Mouse (Mus musculus) hindbrain, embryonic 10.5 days (tissue): Measurements from ENCODE around the gene Myo10. TPM values are rescaled to one million over a fixed set of nuclear protein-coding genes. Genes with fewer than 3 reads are reported as not detected.

Experiments used
- DNase-seq: peaks from one replicate; pipeline ENCODE4 v3.0.0-alpha.2; 2017; ENCODE audit warnings: low spot score
- H3K27ac ChIP-seq: fragments of 300-500 bp; sonication (generic); 2 replicates; pipeline ENCODE4 v1.5.1; 2016; ENCODE audit warnings: mild to moderate bottlenecking, moderate library complexity
- H3K27me3 ChIP-seq: fragments of 300-500 bp; sonication (generic); 2 replicates; pipeline ENCODE4 v1.6.1; 2016; ENCODE audit warnings: mild to moderate bottlenecking; ENCODE audit not compliant: poor library complexity, insufficient read depth, severe bottlenecking
- H3K36me3 ChIP-seq: fragments of 300-500 bp; sonication (generic); 2 replicates; pipeline ENCODE4 v1.6.1; 2016; ENCODE audit warnings: mild to moderate bottlenecking, moderate library complexity
- H3K4me1 ChIP-seq: fragments of 300-500 bp; sonication (generic); replicated peaks from 2 replicates; pipeline ENCODE4 v1.6.1; 2016; ENCODE audit warnings: mild to moderate bottlenecking
- H3K4me3 ChIP-seq: fragments of 300-500 bp; sonication (generic); 2 replicates; pipeline ENCODE4 v1.5.1; 2016; ENCODE audit warnings: mild to moderate bottlenecking, moderate library complexity
- H3K9me3 ChIP-seq: fragments of 300-500 bp; sonication (generic); 2 replicates; pipeline ENCODE4 v1.6.1; 2016; ENCODE audit warnings: mild to moderate bottlenecking, moderate library complexity
- WGBS: fragments of 180-500 bp; shearing (Covaris S2); methylation state at CpG from one replicate; pipeline ENCODE4 v1.1.7; 2016; 5-methylcytosine and 5-hydroxymethylcytosine counted together
- polyA plus RNA-seq: library from polyadenylated mRNA; unstranded; fragments of >200 nt; fragmentation: Nextera tagmentation; extraction: Ambion mirVana; gene quantifications from 2 replicates; pipeline ENCODE4 v1.2.1, GENCODE M21; 2016

The Myo10 gene
- polyA plus RNA-seq, 1 experiment from 2014 or later = 41.8 TPM

DNA sequence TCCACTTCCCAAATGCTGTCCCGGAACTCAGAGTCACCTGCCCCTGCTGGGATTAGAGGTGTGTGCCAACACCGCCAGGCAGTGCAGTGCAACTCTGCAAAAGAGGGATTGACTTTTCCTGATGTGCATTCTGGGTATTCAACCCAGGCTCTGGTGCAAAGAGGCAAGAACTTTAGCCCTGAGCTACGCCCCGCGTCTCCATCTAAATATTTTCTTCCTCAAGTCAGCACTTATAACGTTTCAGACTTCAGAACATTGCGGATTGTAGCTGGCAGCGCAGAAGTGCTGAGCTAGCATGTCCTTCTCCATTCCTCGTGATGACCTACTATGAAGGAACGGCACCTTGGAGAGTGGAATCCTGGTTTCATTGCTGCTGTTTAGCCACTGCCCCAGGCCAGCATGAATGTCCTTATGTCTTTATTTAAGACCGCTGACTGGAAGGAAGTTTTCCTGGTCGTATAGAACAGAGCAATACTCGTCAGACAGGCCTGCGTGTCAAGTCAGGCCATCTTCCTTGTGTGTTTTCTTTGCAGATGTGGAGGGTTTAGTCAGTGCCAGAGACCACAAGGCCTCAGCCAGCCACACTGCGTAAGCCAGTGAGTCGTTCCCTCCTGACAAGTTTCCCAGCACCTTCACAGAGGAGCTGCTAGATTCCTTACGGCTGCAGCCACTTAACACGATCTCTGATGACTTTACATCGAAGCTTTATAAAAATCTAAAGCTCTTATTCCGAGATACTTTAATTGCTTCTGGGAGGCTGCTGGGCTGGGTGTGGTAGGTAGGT lies 186.5 kb downstream of the Myo10 start:
- H3K27me3 ChIP-seq = no peaks in the 10 kb centered on the region
- WGBS = 94% methylated on average over 20 of the region's 20 CpGs
- no peaks in the 10 kb centered on the region for H3K9me3 ChIP-seq
- peaks cover 100% of the 10 kb centered on the region for H3K36me3 ChIP-seq
- H3K4me3 ChIP-seq = no peak overlapping the region
- H3K4me1 ChIP-seq = no peaks in the 10 kb centered on the region
- DNase-seq = no peak
- H3K27ac ChIP-seq = no peak overlapping the region

DNA sequence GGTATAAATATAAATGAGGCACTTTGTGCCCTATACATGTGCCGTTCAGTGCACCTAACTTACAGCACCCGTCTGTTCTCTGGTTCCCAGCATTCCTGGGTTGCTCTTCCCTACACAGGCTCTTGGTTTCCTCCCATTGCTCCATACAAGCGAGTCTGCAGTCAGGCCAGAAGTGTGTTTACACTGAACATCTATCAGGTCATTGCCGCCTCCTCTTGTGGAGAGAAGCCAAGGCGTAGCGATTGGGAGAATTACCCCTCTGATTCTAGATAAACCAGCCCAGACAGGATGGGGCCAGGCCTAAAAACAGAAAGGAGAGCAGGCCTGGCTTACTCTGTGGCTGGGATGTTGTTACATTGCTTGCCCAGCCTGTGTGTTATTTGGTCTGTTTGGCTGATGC lies 187.3 kb downstream of the Myo10 start:
- Histone ChIP-seq H3K9me3 (peaks cover 1% of the 10 kb centered on the region; the same call in 1 of the 2 replicates), H3K27me3 (no peaks in the 10 kb centered on the region), H3K4me3 (no peak overlapping the region), H3K36me3 (peaks cover 100% of the 10 kb centered on the region), H3K27ac (no peak overlapping the region), H3K4me1 (no peaks in the 10 kb centered on the region)
- no peak for DNase-seq
- 93% methylated on average over 6 of the region's 6 CpGs for WGBS

DNA sequence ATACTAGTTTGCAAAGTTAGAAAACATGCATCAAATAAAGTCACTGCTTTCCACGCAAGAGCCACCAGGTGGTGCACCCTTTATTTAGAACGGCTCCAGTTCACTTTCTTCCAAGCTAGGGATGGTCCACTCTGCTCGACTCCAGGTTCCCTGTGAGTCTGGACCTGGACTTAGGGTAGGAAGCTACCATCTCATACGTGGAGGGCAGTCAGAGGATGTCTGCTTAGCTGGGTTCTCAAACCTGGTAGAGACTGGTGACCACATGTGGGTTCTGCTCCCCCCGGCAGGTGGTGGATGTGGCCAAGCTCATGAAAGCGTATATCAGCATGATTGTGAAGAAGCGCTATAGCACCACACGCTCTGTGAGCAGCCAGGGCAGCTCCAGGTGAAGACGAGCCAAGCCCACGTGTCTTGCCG lies 189.5 kb downstream of the Myo10 start:
- Histone ChIP-seq H3K27me3 (no peaks in the 10 kb centered on the region), H3K27ac (no peak overlapping the region), H3K4me3 (no peak overlapping the region), H3K36me3 (peaks cover 95% of the 10 kb centered on the region), H3K9me3 (peaks cover 9% of the 10 kb centered on the region; the same call in 1 of the 2 replicates), H3K4me1 (no peaks in the 10 kb centered on the region)
- DNase-seq = no peak
- WGBS = 92% methylated on average over 11 of the region's 11 CpGs

DNA sequence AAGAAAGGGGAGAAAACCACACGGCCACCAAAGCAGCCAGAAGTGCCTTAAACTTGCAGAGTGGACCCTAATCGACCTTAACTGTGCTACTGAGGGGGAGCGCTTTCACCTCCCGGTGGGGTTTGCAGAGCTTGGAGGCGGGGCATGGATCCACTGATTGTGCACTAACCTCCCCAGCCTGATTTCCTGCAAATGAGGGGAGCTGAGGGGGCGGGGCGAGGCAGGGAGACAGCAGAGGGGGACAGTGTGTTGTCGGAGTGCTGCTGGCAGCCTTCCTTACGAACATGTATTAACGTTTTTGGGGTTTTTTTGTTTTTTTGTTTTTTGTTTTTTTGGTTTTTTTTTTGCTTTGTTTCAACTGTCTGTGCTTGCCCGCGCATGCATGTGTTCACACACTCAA lies 190.2 kb downstream of the Myo10 start:
- WGBS = 86% methylated on average over 12 of the region's 12 CpGs
- Histone ChIP-seq H3K9me3 (peaks cover 9% of the 10 kb centered on the region; the same call in 1 of the 2 replicates), H3K27ac (no peak overlapping the region), H3K4me1 (no peaks in the 10 kb centered on the region), H3K4me3 (no peak overlapping the region), H3K27me3 (no peaks in the 10 kb centered on the region), H3K36me3 (peaks cover 89% of the 10 kb centered on the region)
- no peak for DNase-seq

DNA sequence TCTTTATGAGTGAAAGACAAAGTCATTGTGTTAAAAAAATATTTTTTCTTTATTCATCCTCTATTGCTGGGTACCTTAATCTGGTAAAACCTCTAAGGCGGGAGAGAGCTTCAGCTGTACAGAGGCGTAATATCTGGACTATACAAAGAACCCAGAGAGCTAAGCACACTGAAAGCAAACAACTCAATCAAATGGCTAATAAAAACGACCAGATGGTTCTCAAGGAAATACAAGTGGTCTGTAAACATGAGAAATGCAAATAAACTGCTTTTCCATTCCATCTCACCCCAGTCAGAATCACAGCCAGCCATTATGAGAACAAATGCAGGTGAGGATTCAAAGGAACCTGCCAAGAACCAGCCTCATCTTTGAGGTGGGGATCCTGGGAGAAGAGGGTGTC lies 192.2 kb downstream of the Myo10 start:
- H3K36me3 ChIP-seq = peaks cover 68% of the 10 kb centered on the region
- no peaks in the 10 kb centered on the region for H3K4me1 ChIP-seq
- H3K4me3 ChIP-seq = no peak overlapping the region
- H3K27ac ChIP-seq = no peak overlapping the region
- WGBS = 89% methylated on average over 3 of the region's 3 CpGs
- H3K27me3 ChIP-seq = no peaks in the 10 kb centered on the region
- H3K9me3 ChIP-seq = peaks cover 13% of the 10 kb centered on the region; the same call in 1 of the 2 replicates
- no peak for DNase-seq

DNA sequence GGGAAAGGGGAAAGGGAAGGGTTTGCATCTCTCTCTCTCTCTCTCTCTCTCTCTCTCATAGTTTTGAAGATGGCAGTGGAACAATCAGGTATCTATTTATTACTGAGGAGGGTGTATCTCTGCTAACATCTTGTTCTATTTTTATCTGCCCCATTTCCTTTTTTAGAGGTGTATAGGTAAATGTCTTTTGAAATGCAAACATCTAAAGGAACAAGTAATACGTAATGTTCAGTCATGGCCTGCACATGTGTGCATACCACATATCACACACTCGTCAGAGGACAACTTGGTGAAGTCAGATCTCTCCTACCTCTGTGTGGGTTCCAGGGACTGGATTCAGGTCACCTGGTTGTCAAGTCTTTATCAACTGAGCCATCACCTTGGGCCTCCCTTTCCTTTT lies 194.9 kb downstream of the Myo10 start:
- H3K9me3 ChIP-seq = peaks cover 13% of the 10 kb centered on the region; the same call in 1 of the 2 replicates
- H3K36me3 ChIP-seq = peaks cover 41% of the 10 kb centered on the region
- no peak for DNase-seq
- H3K4me3 ChIP-seq = no peak overlapping the region
- no peak overlapping the region for H3K27ac ChIP-seq
- no peaks in the 10 kb centered on the region for H3K27me3 ChIP-seq
- no peaks in the 10 kb centered on the region for H3K4me1 ChIP-seq
- WGBS = 94% methylated on average over 2 of the region's 2 CpGs

DNA sequence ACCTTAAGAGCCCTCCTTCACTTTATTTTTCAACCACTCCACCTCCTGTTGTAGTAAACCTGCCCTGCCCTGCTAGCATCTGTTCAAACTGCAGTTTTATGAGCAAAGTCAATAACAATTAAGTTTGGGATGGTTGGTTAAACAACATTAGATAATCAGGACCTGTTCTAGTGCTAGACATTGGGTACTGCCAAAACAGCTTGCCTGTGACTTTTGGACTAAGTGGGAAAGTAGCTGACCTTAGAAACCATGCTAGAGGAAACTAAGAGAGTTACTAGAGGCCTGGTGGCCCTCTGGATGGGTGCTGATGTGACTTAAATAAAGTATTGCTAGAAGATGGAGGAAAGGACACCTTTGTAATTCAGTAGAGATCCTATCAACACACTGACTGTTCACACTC lies 199.7 kb downstream of the Myo10 start:
- H3K4me1 ChIP-seq = no peaks in the 10 kb centered on the region
- peaks cover 4% of the 10 kb centered on the region; the same call in 1 of the 2 replicates for H3K9me3 ChIP-seq
- DNase-seq = no peak
- no peaks in the 10 kb centered on the region for H3K36me3 ChIP-seq
- H3K27ac ChIP-seq = no peak overlapping the region
- H3K4me3 ChIP-seq = no peak overlapping the region
- no peaks in the 10 kb centered on the region for H3K27me3 ChIP-seq

DNA sequence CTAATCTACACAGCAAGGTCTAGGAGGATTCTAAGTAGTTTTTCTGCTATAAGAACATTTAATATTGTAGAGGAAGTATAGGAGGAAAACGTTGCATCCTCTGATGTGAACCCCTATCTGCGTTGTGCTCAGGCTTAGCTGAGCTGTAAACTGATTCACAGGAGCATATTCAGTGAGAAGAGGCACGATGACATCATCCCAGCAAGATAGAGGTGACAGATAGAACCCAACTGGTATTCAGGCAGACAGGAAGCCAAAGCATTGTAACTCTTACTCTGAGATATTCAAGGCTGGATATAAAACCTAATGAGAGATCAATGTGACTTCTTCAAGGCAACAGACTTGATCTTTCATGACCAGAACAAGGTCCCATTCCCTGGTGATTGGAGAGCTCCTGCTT lies 200.3 kb downstream of the Myo10 start:
- no peak overlapping the region for H3K27ac ChIP-seq
- WGBS = 64% methylated on average over 3 of the region's 3 CpGs
- no peak for DNase-seq

DNA sequence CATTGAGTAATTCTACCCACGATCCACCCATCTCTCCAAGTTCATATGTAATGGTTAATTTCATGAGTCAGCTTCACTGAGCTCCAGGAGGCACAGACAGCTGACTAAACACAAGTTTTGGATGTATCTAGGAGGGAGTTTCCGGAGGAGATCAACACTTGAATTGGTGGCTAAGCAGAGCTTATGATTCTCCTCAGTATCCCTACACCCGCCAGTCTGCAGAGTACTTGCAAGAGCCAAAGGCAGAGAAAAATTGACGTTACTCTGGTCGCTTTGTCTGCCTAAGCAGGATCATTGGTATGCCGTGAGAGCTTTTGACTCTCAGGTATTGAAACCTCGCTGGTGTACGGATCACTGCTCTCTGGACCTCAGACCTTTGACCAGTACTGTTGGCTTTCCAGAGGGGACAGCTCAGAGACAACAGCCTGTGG lies 204.2 kb downstream of the Myo10 start:
- DNase-seq = no peak
- 86% methylated on average over 8 of the region's 8 CpGs for whole genome bisulfite sequencing
- Histone ChIP-seq H3K4me3 (no peak overlapping the region), H3K27me3 (no peaks in the 10 kb centered on the region), H3K4me1 (no peaks in the 10 kb centered on the region), H3K36me3 (no peaks in the 10 kb centered on the region), H3K9me3 (no peaks in the 10 kb centered on the region), H3K27ac (no peak overlapping the region)

More for the DNA sequence above, 200.3 kb downstream of the Myo10 start:
- peaks cover 4% of the 10 kb centered on the region; the same call in 1 of the 2 replicates for H3K9me3 ChIP-seq
- no peaks in the 10 kb centered on the region for H3K36me3 ChIP-seq
- H3K4me3 ChIP-seq = no peak overlapping the region
- H3K4me1 ChIP-seq = no peaks in the 10 kb centered on the region
- H3K27me3 ChIP-seq = no peaks in the 10 kb centered on the region

DNA sequence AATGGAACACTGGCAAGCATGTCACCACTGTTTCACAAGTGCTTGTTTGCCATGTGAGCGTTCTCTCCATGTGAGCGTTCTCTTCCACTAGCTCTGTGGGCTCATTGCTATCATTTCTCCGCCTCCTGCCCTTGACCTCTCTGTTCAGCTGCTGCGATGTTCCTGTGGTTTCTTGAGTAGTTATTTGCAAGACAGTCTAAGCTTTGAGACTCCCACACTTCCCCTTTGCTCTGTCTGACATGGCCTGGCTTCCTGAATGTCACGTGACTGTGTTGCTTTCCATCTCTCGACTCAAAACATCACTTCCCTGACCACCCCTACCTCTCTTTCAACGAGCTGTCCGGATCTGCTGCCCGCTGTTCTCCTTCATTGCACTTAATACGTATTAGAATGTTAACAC lies 206.1 kb downstream of the Myo10 start:
- Histone ChIP-seq H3K36me3 (no peaks in the 10 kb centered on the region), H3K27ac (no peak overlapping the region), H3K4me3 (no peak overlapping the region), H3K4me1 (no peaks in the 10 kb centered on the region), H3K27me3 (no peaks in the 10 kb centered on the region), H3K9me3 (no peaks in the 10 kb centered on the region)
- WGBS = 86% methylated on average over 10 of the region's 10 CpGs
- DNase-seq = no peak

DNA sequence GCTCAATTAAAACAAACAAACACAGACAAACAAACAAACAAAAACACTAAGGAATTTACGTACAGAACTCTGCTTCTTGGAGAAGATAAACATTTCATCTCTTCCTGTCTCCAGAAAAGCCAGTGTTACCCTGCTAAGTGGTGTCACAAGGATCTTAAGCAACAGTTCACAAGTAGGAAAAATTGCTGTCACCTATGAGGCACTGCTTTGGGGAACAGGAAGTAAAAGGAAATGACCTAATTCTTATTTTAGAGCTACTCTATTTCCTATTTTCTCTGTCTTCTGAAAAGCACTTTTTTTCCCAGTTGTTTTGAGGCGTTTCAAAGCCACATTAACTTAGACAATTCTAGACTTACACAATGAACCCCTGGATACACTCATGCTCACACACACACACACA lies 208.1 kb downstream of the Myo10 start:
- Histone ChIP-seq H3K36me3 (no peaks in the 10 kb centered on the region), H3K27ac (no peak overlapping the region), H3K9me3 (no peaks in the 10 kb centered on the region), H3K4me3 (no peak overlapping the region), H3K27me3 (no peaks in the 10 kb centered on the region), H3K4me1 (no peaks in the 10 kb centered on the region)
- WGBS = 84% methylated on average over 2 of the region's 2 CpGs
- no peak for DNase-seq

DNA sequence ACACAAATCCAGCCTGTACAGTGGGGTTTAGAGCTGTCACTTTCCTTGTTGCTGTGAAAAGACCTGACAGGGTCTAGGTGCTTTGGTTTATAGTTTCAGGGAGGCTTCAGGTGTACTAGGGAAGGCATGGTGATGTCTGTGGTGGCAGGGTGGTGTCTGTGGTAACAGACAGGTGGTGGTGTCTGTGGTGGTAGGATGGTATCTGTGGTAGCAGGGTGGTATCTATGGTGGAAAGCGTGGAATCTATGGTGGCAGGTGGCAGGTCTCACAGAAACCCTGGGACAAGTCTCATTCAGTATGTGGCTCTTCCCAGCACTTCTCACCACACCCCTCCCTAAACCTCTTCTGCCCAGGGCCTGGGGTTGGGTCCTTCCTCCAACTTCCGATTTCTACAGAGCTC lies 212.0 kb downstream of the Myo10 start:
- no peaks in the 10 kb centered on the region for H3K36me3 ChIP-seq
- DNase-seq = no peak
- H3K4me1 ChIP-seq = no peaks in the 10 kb centered on the region
- H3K9me3 ChIP-seq = 0 out of 2 replicates have a peak, but pooled peaks cover 7% of the 10 kb centered on the region
- H3K27me3 ChIP-seq = no peaks in the 10 kb centered on the region
- no peak overlapping the region for H3K27ac ChIP-seq
- WGBS = 86% methylated on average over 2 of the region's 2 CpGs
- no peak overlapping the region for H3K4me3 ChIP-seq

DNA sequence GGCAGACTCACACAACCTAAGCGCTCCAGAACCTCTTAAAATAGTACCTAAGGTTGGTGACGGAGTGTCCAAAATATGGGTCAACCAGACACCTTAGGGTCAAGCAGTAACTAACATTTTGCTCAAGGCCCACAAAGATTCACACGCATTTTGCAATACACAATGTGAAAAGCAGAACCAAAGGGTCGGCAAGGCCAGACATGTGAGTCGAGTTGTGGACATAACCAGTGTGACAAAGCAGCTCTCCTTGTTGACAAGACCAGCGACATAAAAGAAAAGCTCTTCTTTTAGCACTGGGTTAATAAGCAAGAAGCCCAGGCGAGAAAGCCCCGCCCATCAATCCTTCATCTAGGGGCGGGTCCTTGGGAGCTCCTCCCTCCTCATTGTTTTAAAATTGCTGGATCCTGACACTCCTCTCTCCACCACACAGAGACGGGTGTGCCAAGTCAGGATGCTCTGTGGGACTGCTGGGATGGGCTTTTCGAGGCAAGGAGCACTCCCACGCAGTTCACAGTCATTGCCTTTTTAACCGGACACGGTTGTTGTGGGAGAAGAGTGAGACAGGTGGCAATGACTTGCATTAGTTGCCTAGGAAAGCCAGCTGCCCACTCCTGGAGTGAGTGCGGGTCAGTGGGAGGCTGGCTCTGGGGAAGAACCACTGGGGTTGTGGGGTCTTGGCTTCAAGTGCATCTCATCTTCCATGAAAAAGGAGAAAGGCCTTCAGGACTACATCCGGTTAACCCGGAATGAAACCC lies 212.8 kb downstream of the Myo10 start:
- no peaks in the 10 kb centered on the region for H3K27me3 ChIP-seq

More for the DNA sequence above, 212.8 kb downstream of the Myo10 start:
- Histone ChIP-seq H3K4me1 (no peaks in the 10 kb centered on the region), H3K27ac (no peak overlapping the region), H3K9me3 (0 out of 2 replicates have a peak, but pooled peaks cover 7% of the 10 kb centered on the region), H3K36me3 (no peaks in the 10 kb centered on the region), H3K4me3 (no peak overlapping the region)
- WGBS = 89% methylated on average over 17 of the region's 17 CpGs
- DNase-seq = no peak
